Mouse (Mus musculus): ENCODE data around the gene Srrm2.
"Not testable (repeated sequence)": the region's sequence is repeated elsewhere in the genome, so short reads cannot be mapped to it uniquely, and the experiment has no call there.

The Srrm2 gene

GRCm38 (mm10) chr17:23762976-23763375 is 27.4 kb upstream of the Srrm2 start:
- DNase-seq (ENCODE audit: low read depth, low spot score) = no peak

GRCm38 (mm10) chr17:23770493-23770892 is 19.8 kb upstream of the Srrm2 start:
- no peak for DNase-seq (ENCODE audit: low read depth, low spot score)

- no peak for DNase-seq (ENCODE audit: low read depth, low spot score)
Observed at GRCm38 (mm10) chr17:23770896-23771283, 19.4 kb upstream of the Srrm2 start.

- DNase-seq (ENCODE audit: low read depth, low spot score) = peak; percentile 98
Observed at GRCm38 (mm10) chr17:23771284-23772218, 18.8 kb upstream of the Srrm2 start, which contains the start of gene Flywch1. Flywch1 (minus strand) TSS chr17:23771602.

GRCm38 (mm10) chr17:23772219-23772556 is 18.1 kb upstream of the Srrm2 start:
- DNase-seq (ENCODE audit: low read depth, low spot score) = not testable (repeated sequence)

- DNase-seq (ENCODE audit: low read depth, low spot score) = no peak
Observed at GRCm38 (mm10) chr17:23773676-23774075, 16.7 kb upstream of the Srrm2 start.

GRCm38 (mm10) chr17:23774090-23774489 is 16.2 kb upstream of the Srrm2 start:
- no peak for DNase-seq (ENCODE audit: low read depth, low spot score)

GRCm38 (mm10) chr17:23776216-23776615 is 14.1 kb upstream of the Srrm2 start:
- no peak for DNase-seq (ENCODE audit: low read depth, low spot score)

- no peak for DNase-seq (ENCODE audit: low read depth, low spot score)
Observed at GRCm38 (mm10) chr17:23777141-23777540, 13.2 kb upstream of the Srrm2 start.

GRCm38 (mm10) chr17:23778447-23778846 is 11.9 kb upstream of the Srrm2 start:
- no peak for DNase-seq (ENCODE audit: low read depth, low spot score)

GRCm38 (mm10) chr17:23783352-23783751 is 7.0 kb upstream of the Srrm2 start:
- DNase-seq (ENCODE audit: low read depth, low spot score) = no peak

- peak; percentile 87 for DNase-seq (ENCODE audit: low read depth, low spot score)
Observed at GRCm38 (mm10) chr17:23785561-23786471, 4.5 kb upstream of the Srrm2 start, which contains the start of gene Flywch2. Flywch2 (minus strand) TSS chr17:23786081.

GRCm38 (mm10) chr17:23786510-23786931 is 3.8 kb upstream of the Srrm2 start:
- DNase-seq (ENCODE audit: low read depth, low spot score) = no peak

- DNase-seq (ENCODE audit: low read depth, low spot score) = no peak
Observed at GRCm38 (mm10) chr17:23788973-23789372, 1.4 kb upstream of the Srrm2 start.

- DNase-seq (ENCODE audit: low read depth, low spot score) = no peak
Observed at GRCm38 (mm10) chr17:23789749-23790268, 523 bp upstream of the Srrm2 start.

GRCm38 (mm10) chr17:23791079-23791357 is 686 bp downstream of the Srrm2 start:
- no peak for DNase-seq (ENCODE audit: low read depth, low spot score)

GRCm38 (mm10) chr17:23795323-23795722 is 5.0 kb downstream of the Srrm2 start:
- no peak for DNase-seq (ENCODE audit: low read depth, low spot score)

GRCm38 (mm10) chr17:23797316-23797715 is 7.0 kb downstream of the Srrm2 start:
- no peak for DNase-seq (ENCODE audit: low read depth, low spot score)

GRCm38 (mm10) chr17:23801627-23802026 is 11.3 kb downstream of the Srrm2 start:
- no peak for DNase-seq (ENCODE audit: low read depth, low spot score)

- DNase-seq (ENCODE audit: low read depth, low spot score) = peak; percentile 99
Observed at GRCm38 (mm10) chr17:23802746-23803365, 12.5 kb downstream of the Srrm2 start.

GRCm38 (mm10) chr17:23803366-23804041 is 13.2 kb downstream of the Srrm2 start:
- DNase-seq (ENCODE audit: low read depth, low spot score) = peak; percentile 28
